Mouse (Mus musculus) embryo, embryonic 10 days (tissue): ENCODE data around the gene Ugt1a2.
A peak's percentile ranks its signal among the peaks of the same experiment; 100 is the strongest.
"Not testable (repeated sequence)": the region's sequence is repeated elsewhere in the genome, so short reads cannot be mapped to it uniquely, and the experiment has no call there.

Experiments
- DNase-seq: peaks from one replicate; pipeline ENCODE4 v3.0.0-alpha.2; 2015; ENCODE audit warnings: low spot score

Gene Ugt1a2

DNA sequence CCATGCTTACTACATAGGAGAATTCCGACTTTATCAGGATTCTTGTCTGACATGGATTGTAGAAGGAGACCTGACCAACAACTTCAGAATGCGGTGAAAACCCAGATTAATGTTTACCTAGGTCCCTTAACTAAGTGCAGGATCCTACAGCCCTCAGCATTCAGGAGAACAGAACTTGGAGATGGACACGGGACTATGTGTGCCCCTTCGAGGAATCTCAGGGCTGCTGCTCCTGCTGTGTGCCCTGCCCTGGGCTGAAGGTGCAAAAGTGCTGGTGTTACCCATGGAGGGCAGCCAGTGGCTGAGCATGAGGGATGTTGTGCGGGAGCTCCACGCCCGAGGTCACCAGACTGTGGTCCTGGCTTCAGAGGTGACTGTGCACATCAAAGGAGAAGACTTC, at the start of gene Ugt1a2:
Ugt1a2 (plus strand) TSS at position 146 of the 400 bp plus-strand sequence.
- no peak for DNase-seq

DNA sequence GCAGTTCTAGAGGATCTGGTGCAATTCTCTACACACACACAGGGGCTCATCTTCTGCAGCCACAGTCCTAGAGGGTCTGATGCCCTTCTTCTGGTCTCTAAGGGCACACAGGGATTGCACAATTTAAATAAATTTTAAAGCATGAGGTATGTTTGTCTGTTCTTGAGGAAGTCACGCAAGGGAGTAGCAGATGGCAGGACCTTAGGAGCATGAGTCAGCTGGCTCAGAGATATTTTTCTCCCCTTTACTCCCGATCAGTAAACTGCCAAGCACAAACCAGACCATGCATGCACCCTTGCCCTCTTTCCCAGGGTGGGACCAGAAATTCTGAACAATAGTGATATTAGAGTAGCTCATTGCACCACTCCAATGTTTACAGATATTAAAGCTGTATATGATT, 42.0 kb upstream of the Ugt1a2 start:
- DNase-seq = no peak

DNA sequence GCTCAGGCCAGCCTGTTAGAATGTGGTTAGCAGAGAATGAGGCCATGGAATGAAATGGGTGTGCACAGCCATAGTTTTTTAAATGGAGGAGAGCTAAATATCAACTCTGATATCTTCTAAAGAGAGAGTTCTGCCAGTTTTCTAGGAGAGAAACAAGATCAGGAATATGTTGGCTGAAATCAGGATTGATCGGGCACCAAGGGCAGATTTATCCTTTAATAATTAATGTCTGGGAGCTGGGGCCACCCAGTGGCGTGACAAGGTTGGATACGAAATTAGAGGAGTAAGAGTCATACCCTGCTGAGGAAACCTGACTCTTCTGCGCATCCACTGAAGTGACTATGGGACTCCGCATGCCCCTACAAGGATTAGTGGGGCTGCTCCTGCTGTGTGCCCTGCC, 34.7 kb upstream of the Ugt1a2 start, which contains the start of gene Ugt1a5:
Ugt1a5 (plus strand) TSS at position 302 of the 400 bp plus-strand sequence.
- no peak for DNase-seq

- not testable (repeated sequence) for DNase-seq
Observed at GRCm38 (mm10) chr1:88172190-88172589, 28.2 kb upstream of the Ugt1a2 start.

- DNase-seq = no peak
Observed at GRCm38 (mm10) chr1:88179657-88180056, 20.7 kb upstream of the Ugt1a2 start.

GRCm38 (mm10) chr1:88186325-88186935, 14.0 kb upstream of the Ugt1a2 start:
- no peak for DNase-seq

DNA sequence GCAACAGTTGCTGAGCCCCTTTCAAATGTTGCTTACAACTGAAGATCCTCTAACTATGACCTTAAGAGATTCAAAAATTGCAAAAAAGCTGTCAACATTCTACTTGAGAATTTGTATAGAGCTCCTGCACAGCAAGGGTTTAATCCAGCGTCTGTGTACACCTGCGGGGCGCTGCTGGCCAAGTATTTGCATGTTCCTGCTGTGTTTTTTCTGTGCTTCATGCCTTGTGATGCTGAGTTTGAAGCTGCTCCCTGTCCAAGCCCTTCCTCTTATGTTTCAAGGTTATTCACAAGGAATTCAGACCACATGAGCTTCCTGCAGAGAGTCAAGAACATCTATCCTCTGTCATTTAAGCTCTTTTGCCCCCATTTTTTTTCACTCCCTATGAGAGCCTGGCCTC, 8.3 kb upstream of the Ugt1a2 start:
- no peak for DNase-seq

DNA sequence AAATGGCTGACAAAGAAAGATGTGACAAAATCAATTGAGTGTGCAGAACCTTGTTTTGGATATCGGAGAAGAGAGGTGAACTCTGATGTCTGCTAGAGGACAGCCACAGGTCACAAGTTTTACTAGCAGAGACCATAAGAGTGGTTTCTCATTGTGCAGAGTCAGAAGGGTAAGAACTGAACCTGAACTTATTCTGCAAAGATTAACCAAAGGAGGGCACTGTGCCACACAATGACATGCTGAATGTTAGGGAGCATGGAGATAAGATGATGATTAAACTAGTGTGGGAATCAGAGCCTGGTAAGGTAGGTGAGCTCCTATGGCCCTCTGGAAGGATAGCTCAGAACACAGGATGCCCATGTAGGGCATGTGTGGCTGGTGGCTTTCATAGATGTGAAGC, 4.7 kb upstream of the Ugt1a2 start:
- no peak for DNase-seq

GRCm38 (mm10) chr1:88197443-88197842, 3.0 kb upstream of the Ugt1a2 start:
- no peak for DNase-seq

GRCm38 (mm10) chr1:88199996-88200395, 405 bp upstream of the Ugt1a2 start:
- no peak for DNase-seq

- peak; percentile 94 for DNase-seq
Observed at GRCm38 (mm10) chr1:88205294-88205922, 5.0 kb downstream of the Ugt1a2 start, which contains the start of gene Dnajb3. Gene Dnajb3, minus strand, starts transcription at chr1:88205782.

- DNase-seq = no peak
Observed at GRCm38 (mm10) chr1:88206843-88207479, 6.6 kb downstream of the Ugt1a2 start.

GRCm38 (mm10) chr1:88211812-88212211, 11.4 kb downstream of the Ugt1a2 start, which contains the start of gene Ugt1a1:
Gene Ugt1a1, plus strand, starts transcription at chr1:88211959.
- peak; percentile 54 for DNase-seq

GRCm38 (mm10) chr1:88212341-88213045, 12.1 kb downstream of the Ugt1a2 start:
- DNase-seq = no peak

DNA sequence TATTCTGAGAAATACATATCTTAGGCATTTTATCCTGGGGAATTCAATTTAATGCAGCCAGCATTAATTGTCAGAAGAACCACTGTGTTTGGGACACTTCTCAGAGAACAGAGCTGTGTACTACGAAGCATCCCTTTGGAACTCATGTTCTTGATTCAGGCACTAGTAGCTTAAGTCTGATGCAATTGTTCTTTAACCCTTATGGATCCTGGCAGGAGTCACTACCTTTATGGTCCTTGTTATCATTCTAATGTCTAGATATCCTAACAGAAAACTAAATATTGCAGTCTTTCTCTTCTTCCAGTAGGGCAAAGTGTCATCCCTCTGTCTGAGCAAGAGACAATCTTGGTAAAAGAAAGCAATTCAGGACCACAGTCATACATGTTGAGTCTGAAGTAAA, 12.7 kb downstream of the Ugt1a2 start:
- no peak for DNase-seq

DNA sequence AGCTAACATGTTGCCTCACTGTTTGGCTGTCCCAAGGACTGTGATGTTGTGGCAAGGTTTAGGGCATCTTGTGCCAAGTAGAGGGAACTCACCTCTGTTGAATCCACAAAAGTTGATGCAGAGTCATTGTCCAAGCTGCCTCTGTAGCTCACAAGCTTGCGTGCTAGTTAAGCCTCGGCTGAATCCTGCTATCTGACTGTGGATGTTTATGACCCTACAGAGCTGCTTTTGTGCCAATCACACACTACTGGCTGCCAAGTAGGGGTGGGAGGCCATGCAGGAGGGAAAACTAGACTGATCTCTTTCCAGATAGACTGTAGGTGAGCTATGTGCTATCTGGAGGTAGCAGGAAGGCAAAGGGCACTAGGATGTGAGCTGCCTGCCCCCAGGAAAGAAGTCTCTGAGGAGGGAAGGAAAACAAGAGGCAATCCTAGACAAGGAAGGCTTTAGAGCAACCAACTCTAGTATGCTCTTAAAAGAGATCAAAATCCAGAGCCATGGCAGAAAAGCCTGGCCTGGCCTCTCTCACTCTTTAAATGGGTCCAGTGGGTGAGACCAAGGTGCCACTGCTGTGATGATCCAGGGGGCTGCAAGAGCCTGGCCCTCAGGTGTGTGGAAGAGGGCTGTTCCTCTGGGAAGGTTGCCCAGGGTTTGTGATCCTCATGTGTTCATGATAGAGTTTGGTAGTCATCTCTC, 13.5 kb downstream of the Ugt1a2 start:
- peak; percentile 11 for DNase-seq

DNA sequence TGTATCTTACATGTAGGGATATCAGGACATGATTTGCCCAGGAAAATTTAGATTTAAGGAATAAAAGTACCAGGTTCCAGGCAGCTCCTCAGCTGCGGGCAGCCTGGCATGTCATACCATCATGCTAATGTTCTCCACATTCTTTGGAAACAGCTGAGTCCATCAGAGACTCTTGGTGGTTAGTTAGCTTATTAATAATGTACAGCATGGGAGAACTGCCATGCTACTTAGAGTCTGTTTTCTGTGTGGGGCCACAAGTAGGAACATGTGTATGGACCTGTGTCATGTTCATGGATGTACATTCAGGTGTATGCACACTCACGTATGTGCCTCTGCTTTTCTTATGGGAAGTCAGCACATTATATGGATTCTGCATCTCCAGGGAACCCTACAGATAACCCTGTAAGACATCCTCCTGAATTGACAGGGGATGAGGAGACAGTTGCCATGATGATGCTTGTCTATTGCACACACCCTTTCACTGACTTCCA, 14.1 kb downstream of the Ugt1a2 start:
- no peak for DNase-seq

DNA sequence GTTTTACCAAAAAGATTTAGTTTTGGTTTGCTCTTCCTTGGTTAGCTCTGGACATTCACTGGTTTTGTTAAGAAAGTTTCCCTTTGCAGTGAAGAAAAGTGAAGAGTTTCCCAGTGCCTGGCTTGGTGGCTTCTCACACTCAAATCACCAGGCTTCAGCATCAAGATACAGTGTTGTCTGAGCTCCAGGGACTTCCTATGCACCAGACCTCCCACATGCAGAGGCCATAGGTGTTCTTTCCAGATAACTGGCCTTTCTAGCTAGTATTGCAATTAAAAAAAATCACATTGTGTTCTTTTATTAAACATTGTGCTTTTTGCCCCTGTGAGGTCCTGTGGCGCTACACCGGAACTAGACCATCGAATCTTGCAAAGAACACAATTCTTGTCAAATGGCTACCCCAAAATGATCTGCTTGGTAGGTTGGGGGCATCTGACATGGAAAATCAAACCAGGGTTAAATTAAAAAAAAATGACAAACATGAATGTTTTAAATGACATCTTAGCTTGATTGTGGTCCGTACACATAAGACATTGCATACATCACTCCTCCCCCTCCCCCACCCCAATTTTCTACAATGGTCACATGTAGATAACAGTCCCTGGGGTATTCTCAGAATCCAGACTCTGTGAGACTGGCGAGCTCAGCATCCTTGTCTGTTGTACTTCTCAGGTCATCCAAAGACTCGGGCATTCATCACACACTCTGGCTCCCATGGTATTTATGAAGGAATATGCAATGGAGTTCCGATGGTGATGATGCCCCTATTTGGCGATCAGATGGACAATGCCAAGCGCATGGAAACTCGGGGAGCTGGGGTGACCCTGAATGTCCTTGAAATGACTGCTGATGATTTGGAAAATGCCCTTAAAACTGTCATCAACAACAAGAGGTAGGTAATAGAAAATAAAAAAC, 15.3 kb downstream of the Ugt1a2 start:
- DNase-seq = peak; percentile 11

GRCm38 (mm10) chr1:88216551-88216950, 16.1 kb downstream of the Ugt1a2 start:
- DNase-seq = no peak

- no peak for DNase-seq
Observed at GRCm38 (mm10) chr1:88217144-88217543, 16.7 kb downstream of the Ugt1a2 start.

DNA sequence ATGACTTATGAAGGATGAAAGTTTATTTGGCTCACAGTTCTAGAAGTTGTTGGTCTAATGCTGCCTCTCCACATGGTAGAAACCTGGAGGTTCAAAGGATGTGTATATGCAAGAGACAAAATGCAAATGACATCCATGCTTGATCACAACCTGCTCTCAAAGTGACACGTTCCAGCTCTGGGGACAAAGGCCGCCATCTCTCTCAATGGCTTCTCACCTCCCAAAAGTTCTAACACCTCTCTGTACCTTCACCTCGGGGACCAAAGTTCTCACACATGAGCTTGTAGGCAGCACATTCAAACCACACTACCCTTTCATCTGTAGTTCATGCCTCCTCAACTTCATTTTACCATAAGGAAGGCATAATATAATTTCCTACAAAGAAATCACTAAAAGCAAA, 17.2 kb downstream of the Ugt1a2 start:
- DNase-seq = peak; percentile 8
